Mouse (Mus musculus) heart, adult 11 months (tissue): ENCODE results near the gene Vmn2r115.
"Not testable (repeated sequence)": the region's sequence is repeated elsewhere in the genome, so short reads cannot be mapped to it uniquely, and the experiment has no call there.

Experiments used
- DNase-seq: peaks from one replicate; pipeline ENCODE4 v3.0.0; 2022

Gene Vmn2r115

GRCm38 (mm10) chr17:23343441-23343840 is at the start of gene Vmn2r115:
Vmn2r115 (plus strand) TSS chr17:23343741.
- not testable (repeated sequence) for DNase-seq

- DNase-seq: not testable (repeated sequence)
Measured at GRCm38 (mm10) chr17:23312437-23312836, 31.1 kb upstream of the Vmn2r115 start, which contains the start of gene Vmn2r114. Vmn2r114 (minus strand) TSS chr17:23312537.

- no peak for DNase-seq
Measured at GRCm38 (mm10) chr17:23330657-23331056, 12.9 kb upstream of the Vmn2r115 start.

DNA sequence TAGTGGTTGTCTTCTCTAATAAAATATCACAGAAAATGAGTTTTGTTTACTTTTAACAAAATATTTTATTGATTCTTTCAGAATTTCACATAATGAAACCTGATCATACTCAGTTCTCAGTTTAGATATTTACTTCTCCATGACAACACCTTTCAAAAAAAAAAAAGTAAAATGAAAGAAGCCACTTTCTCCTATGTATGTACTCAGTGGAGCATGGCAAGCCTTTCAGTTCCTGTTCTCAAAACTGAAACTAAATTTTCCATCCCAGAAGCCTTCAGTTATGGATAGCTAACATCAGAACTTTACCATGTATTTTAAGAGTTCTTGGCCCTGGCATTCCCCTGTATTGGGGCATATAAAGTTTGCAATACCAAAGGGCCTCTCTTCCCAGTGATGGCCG is 8.1 kb downstream of the Vmn2r115 start:
- no peak for DNase-seq

DNA sequence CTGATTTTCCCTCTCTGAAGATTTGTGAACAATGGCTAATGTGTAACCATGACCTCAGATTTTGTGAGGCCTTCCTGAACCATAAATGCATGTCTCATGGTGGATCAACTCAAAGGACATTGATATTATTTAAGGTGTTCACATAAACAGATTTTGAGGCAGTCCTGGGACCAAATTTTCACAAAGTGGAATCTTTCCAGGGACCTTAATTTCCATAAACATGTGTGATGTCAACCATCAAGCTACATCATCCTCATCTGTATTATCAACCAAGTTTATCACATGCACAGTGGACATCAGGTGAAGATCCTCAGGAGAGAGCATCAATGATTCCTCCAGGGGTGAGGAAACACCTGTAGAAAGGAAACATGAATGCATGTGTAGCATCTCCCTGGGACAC is 40.8 kb downstream of the Vmn2r115 start, which contains the start of gene Vmn2r116:
Vmn2r116 (plus strand) TSS at position 301 of the 400 bp plus-strand sequence.
- not testable (repeated sequence) for DNase-seq
